Mouse (Mus musculus): ENCODE measurements at regions not wholly inside any gene's neighbourhood (a gene's known extent, or its start where the extent isn't known, plus 50 kb on each side); places are given as distances from the start of the nearest gene placed in this dataset.
A peak's percentile ranks its signal among the peaks of the same experiment; 100 is the strongest.

DNA sequence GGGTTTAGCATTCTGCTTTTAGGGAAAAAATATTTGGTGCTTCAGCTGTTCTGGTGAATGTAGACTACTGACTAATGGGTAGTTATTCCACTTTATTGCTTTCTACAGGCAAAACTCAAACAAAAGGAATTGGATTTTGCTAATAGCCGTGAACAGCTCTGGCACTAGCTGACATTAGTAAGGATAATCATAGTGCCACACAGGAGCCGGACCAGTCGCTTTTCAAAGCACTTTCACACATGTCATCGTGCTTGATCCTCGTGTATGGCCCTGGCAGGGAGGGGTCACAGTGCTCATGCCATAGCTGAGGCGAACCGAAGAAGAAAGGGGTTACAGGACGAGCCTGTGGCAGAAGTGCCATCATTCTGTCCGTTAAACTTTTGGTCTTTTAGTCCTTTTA lies 153.2 kb upstream of the Atp5g3 start:
- Histone ChIP-seq H3K27me3 (replicated peaks; ENCODE audit: control insufficient read depth, insufficient read depth, low read length) (peaks cover 8% of the 10 kb centered on the region), H3K4me3 (ENCODE audit: low read length) (peak overlapping the region; percentile 33; the same call in 1 of the 2 replicates), H3K9me3 (ENCODE audit: control insufficient read depth, low read length) (no peaks in the 10 kb centered on the region), H3K27ac (ENCODE audit: low read depth, low read length) (peak overlapping the region; percentile 68), H3K4me2 (ENCODE audit: low read length) (peak overlapping the region; percentile 61), H3K9ac (ENCODE audit: low read depth, low read length) (no peak overlapping the region), H3K4me1 (ENCODE audit: control insufficient read depth, insufficient read depth, low read depth, low read length) (peaks cover 12% of the 10 kb centered on the region), H3K36me3 (ENCODE audit: control insufficient read depth, insufficient read depth, low read length) (no peaks in the 10 kb centered on the region)
- no peak for ATAC-seq
- 29% methylated on average over 9 of the region's 9 CpGs for WGBS

DNA sequence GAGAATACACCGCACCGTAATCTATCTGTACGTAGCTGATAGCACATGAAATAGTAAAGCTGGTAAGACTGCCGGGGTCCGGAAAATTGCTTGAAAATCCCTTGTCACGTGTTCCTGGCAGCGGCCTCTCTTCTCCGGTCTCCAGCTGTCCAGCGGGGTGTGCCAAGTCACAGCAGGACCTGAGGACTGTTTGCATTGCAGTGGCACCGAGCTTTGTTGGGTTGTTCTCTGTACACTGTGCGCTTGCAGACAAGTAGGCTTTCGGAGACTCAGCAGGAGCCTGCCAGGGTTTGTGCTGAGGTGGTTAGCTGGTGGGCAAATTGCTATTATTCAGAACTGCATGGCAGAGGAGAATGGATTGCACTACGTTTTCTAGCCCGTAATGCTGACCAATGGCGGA lies 152.7 kb upstream of the Atp5g3 start:
- Histone ChIP-seq H3K9ac (ENCODE audit: low read depth, low read length) (peak overlapping the region; percentile 52), H3K27me3 (replicated peaks; ENCODE audit: control insufficient read depth, insufficient read depth, low read length) (peaks cover 8% of the 10 kb centered on the region), H3K4me1 (ENCODE audit: control insufficient read depth, insufficient read depth, low read depth, low read length) (peaks cover 12% of the 10 kb centered on the region), H3K27ac (ENCODE audit: low read depth, low read length) (peak overlapping the region; percentile 68), H3K9me3 (ENCODE audit: control insufficient read depth, low read length) (no peaks in the 10 kb centered on the region), H3K4me2 (ENCODE audit: low read length) (peak overlapping the region; percentile 61), H3K36me3 (ENCODE audit: control insufficient read depth, insufficient read depth, low read length) (no peaks in the 10 kb centered on the region), H3K4me3 (ENCODE audit: low read length) (peak overlapping the region; percentile 33)
- WGBS = 19% methylated on average over 15 of the region's 15 CpGs
- ATAC-seq = peak; percentile 88

DNA sequence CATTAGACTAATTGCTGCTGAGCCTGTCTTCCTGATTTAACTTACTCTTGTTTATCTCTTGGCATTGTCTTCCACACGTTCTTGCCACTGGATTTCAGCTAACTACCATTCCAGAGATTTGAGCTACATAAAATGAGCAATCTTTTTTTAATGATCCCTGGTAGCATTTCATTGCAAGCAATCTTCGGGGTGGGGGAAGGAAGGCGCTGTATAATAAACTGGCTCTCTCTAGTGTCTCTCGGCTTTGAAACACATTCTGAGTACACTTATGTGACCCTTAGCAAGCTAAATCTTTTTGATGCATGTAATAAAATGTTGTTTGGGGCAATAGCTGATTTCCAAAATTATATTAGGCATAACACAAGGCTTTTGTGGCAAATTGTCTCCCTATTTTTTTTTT lies 152.2 kb upstream of the Atp5g3 start:
- WGBS = 38% methylated on average over 4 of the region's 4 CpGs
- Histone ChIP-seq H3K27ac (ENCODE audit: low read depth, low read length) (peak overlapping the region; percentile 68), H3K9me3 (ENCODE audit: control insufficient read depth, low read length) (no peaks in the 10 kb centered on the region), H3K9ac (ENCODE audit: low read depth, low read length) (peak overlapping the region; percentile 52), H3K36me3 (ENCODE audit: control insufficient read depth, insufficient read depth, low read length) (no peaks in the 10 kb centered on the region), H3K27me3 (replicated peaks; ENCODE audit: control insufficient read depth, insufficient read depth, low read length) (peaks cover 8% of the 10 kb centered on the region), H3K4me2 (ENCODE audit: low read length) (peak overlapping the region; percentile 61), H3K4me1 (ENCODE audit: control insufficient read depth, insufficient read depth, low read depth, low read length) (peaks cover 12% of the 10 kb centered on the region), H3K4me3 (ENCODE audit: low read length) (peak overlapping the region; percentile 33; the same call in 1 of the 2 replicates)
- no peak for ATAC-seq

DNA sequence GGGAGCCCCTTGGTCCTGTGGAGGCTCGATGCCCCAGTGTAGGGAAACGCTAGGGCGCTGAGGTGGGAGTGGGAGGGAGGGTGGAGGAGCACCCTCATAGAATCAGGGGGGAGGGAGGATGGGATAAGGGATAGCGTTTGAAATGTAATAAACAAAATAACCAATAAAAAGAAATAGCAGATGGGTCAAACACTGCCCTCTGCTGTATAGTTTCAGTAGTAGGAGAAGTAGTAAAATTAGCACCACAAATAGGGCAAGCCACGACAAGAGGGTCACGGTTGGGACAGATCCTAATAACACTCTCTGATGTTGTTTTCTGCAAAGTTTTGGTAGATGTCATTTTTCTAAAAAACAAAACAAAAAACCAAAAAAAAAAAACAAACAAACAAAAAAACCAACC lies 131.3 kb upstream of the Atp5g3 start:
- no peaks in the 10 kb centered on the region for H3K4me1 ChIP-seq (ENCODE audit: control insufficient read depth, insufficient read depth, low read depth, low read length)
- H3K27me3 ChIP-seq (replicated peaks; ENCODE audit: control insufficient read depth, insufficient read depth, low read length) = no peaks in the 10 kb centered on the region
- no peak overlapping the region for H3K4me2 ChIP-seq (ENCODE audit: low read length)
- no peak overlapping the region for H3K27ac ChIP-seq (ENCODE audit: low read depth, low read length)
- H3K9me3 ChIP-seq (ENCODE audit: control insufficient read depth, low read length) = no peaks in the 10 kb centered on the region
- ATAC-seq = no peak
- no peaks in the 10 kb centered on the region for H3K36me3 ChIP-seq (ENCODE audit: control insufficient read depth, insufficient read depth, low read length)
- WGBS = 81% methylated on average over 6 of the region's 6 CpGs
- H3K4me3 ChIP-seq (ENCODE audit: low read length) = no peak overlapping the region
- no peak overlapping the region for H3K9ac ChIP-seq (ENCODE audit: low read depth, low read length)

DNA sequence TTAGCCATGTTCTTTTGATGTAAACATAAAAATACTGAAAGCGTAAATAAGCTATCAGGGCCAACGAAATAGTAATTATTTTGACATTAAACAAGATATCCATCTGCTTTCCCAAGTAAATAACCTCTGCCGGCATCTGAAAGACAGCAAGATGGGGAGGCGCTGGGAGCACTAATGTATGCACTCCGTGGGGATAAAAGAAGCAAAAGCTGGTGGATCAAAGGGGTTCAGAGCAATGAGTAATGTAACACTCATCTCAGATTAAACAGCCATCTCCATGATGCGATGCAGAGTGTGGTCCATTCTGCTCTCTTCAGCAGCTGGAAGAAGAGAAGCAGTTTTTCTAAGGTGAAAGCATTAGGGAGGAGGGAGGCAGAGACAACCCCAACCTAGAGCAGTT lies 128.5 kb upstream of the Atp5g3 start:
- Histone ChIP-seq H3K36me3 (ENCODE audit: control insufficient read depth, insufficient read depth, low read length) (no peaks in the 10 kb centered on the region), H3K9me3 (ENCODE audit: control insufficient read depth, low read length) (no peaks in the 10 kb centered on the region), H3K4me3 (ENCODE audit: low read length) (no peak overlapping the region), H3K9ac (ENCODE audit: low read depth, low read length) (no peak overlapping the region), H3K27ac (ENCODE audit: low read depth, low read length) (no peak overlapping the region), H3K4me2 (ENCODE audit: low read length) (no peak overlapping the region), H3K27me3 (replicated peaks; ENCODE audit: control insufficient read depth, insufficient read depth, low read length) (no peaks in the 10 kb centered on the region), H3K4me1 (ENCODE audit: control insufficient read depth, insufficient read depth, low read depth, low read length) (no peaks in the 10 kb centered on the region)
- 48% methylated on average over 6 of the region's 6 CpGs for WGBS
- ATAC-seq = no peak

DNA sequence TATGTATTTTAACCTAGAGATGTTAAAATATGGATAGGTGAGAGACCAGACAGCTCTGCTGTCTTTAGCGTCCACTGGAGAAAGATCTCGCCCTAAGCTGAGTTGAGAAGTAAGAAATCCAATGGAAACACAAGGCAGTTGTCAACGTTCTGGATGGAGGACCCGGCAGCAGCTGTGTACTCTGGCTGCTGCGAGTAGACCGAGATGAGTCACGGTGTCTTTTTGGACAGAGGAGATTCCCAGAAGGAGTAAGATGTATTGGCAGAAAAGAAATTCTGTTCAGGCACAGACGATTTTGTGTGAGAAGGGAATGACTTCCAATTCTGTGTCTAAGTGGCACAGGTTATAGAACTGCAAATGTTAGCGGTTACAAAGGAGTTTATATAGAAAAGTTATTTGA lies 124.9 kb upstream of the Atp5g3 start:
- Histone ChIP-seq H3K9ac (ENCODE audit: low read depth, low read length) (no peak overlapping the region), H3K27ac (ENCODE audit: low read depth, low read length) (no peak overlapping the region), H3K27me3 (replicated peaks; ENCODE audit: control insufficient read depth, insufficient read depth, low read length) (no peaks in the 10 kb centered on the region), H3K4me1 (ENCODE audit: control insufficient read depth, insufficient read depth, low read depth, low read length) (no peaks in the 10 kb centered on the region), H3K9me3 (ENCODE audit: control insufficient read depth, low read length) (no peaks in the 10 kb centered on the region), H3K4me3 (ENCODE audit: low read length) (no peak overlapping the region), H3K36me3 (ENCODE audit: control insufficient read depth, insufficient read depth, low read length) (no peaks in the 10 kb centered on the region), H3K4me2 (ENCODE audit: low read length) (no peak overlapping the region)
- 88% methylated on average over 9 of the region's 9 CpGs for WGBS
- ATAC-seq = no peak

DNA sequence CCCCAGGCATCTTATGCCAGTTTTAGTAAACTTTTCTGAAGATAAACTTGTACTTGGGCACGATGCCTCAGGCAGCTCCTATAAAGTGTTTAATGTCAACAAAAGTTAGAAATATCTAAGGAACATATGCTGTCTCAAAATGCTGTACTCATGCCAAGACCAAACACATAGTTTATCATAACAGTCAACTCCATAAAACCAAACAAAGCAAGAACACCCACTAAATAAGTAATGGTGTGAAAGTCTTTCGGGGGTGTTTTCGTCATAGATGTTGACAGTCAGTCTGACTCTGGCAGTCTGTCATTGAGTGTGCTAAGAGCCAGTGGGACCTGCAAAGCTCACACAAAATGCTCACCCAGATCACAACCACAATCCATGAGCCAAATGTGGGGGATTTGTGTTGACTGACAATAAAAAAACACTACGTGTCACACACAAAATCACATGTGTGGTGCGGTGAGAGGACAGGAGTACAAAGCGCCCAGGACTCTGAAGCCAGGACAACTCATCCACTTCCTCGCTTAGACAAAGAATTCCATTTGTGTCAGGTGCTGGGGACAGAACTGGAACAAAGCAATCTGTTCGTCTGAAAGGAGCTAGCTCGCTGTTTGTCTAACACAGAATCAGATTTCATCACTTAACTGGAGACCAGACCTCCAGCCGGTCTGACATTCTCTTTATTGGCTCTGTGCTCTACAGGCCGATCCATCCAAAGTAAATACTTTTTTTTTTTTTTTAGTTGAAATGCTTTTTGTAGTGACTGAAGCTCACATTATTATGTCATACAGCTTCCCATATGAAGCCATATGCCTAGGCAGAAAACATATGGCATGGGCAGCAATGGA lies 121.3 kb upstream of the Atp5g3 start:
- WGBS = 79% methylated on average over 11 of the region's 11 CpGs
- H3K27me3 ChIP-seq (replicated peaks; ENCODE audit: control insufficient read depth, insufficient read depth, low read length) = no peaks in the 10 kb centered on the region
- no peak overlapping the region for H3K27ac ChIP-seq (ENCODE audit: low read depth, low read length)
- no peak overlapping the region for H3K9ac ChIP-seq (ENCODE audit: low read depth, low read length)
- H3K4me3 ChIP-seq (ENCODE audit: low read length) = no peak overlapping the region
- no peak overlapping the region for H3K4me2 ChIP-seq (ENCODE audit: low read length)
- no peak for ATAC-seq
- H3K4me1 ChIP-seq (ENCODE audit: control insufficient read depth, insufficient read depth, low read depth, low read length) = peaks cover 7% of the 10 kb centered on the region; the same call in 1 of the 2 replicates
- H3K9me3 ChIP-seq (ENCODE audit: control insufficient read depth, low read length) = no peaks in the 10 kb centered on the region
- no peaks in the 10 kb centered on the region for H3K36me3 ChIP-seq (ENCODE audit: control insufficient read depth, insufficient read depth, low read length)

DNA sequence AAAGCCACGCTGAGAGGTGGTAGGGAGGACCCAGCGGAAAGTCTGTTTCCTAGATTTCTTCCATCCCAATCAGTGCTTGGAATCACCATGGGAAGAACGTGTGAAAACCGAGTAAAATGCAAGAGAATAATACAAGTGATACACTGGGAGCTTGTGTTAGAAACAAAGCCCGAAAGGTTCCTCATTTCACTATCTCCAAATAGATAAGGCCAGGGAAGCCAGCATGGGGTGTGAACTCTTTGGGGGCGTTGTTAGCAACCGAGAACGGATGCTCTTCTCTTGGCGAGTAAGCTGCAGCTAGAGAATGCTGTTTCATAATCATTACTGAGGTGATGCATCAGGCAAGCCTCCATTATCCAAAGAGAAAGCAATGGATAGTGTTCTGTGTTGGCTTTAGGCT lies 118.8 kb upstream of the Atp5g3 start:
- ATAC-seq = no peak
- WGBS = 85% methylated on average over 9 of the region's 9 CpGs
- Histone ChIP-seq H3K9ac (ENCODE audit: low read depth, low read length) (no peak overlapping the region), H3K27me3 (replicated peaks; ENCODE audit: control insufficient read depth, insufficient read depth, low read length) (no peaks in the 10 kb centered on the region), H3K4me2 (ENCODE audit: low read length) (no peak overlapping the region), H3K4me3 (ENCODE audit: low read length) (no peak overlapping the region), H3K4me1 (ENCODE audit: control insufficient read depth, insufficient read depth, low read depth, low read length) (peaks cover 8% of the 10 kb centered on the region; the same call in 1 of the 2 replicates), H3K9me3 (ENCODE audit: control insufficient read depth, low read length) (no peaks in the 10 kb centered on the region), H3K36me3 (ENCODE audit: control insufficient read depth, insufficient read depth, low read length) (no peaks in the 10 kb centered on the region), H3K27ac (ENCODE audit: low read depth, low read length) (no peak overlapping the region)

DNA sequence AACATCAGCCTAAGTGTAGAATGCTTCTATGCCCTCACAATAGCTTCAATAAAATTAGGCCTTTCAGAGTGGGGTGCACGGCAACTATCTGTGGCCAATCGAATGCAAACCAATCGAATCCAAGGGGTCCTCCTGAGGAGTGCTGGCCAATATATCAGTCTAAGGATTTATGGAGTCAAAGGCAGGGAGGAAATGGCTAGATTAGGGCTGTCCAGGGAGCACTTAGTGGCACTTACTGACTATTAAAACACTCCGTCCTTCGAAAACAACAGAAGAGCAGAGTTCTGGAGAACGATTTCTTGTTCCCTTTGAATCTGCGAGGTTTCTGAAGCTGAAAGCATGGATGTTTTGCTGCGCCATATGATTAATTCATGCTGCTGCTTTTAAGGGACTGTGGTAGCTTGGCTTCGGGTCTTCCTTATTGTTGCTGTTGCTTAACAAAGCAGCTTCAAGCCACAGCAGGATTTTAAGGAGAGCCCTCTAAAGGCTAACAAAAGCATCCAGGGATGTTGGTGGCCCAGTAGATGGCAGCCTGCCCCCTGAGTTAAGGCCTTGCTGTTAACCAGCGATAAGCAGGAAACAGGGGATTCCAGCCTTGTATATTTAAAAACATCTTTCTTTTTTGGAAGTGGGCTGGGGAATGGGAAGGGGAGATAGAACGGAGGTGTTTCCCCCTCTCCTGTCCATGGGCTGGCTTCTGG lies 116.4 kb upstream of the Atp5g3 start:
- Histone ChIP-seq H3K9me3 (ENCODE audit: control insufficient read depth, low read length) (no peaks in the 10 kb centered on the region), H3K27me3 (replicated peaks; ENCODE audit: control insufficient read depth, insufficient read depth, low read length) (no peaks in the 10 kb centered on the region), H3K9ac (ENCODE audit: low read depth, low read length) (peak overlapping the region; percentile 35; the same call in 1 of the 2 replicates), H3K4me2 (ENCODE audit: low read length) (no peak overlapping the region), H3K36me3 (ENCODE audit: control insufficient read depth, insufficient read depth, low read length) (no peaks in the 10 kb centered on the region), H3K4me1 (ENCODE audit: control insufficient read depth, insufficient read depth, low read depth, low read length) (peaks cover 8% of the 10 kb centered on the region; the same call in 1 of the 2 replicates), H3K27ac (ENCODE audit: low read depth, low read length) (no peak overlapping the region), H3K4me3 (ENCODE audit: low read length) (no peak overlapping the region)
- peak; percentile 70; the same call in 1 of the 2 replicates for ATAC-seq
- 46% methylated on average over 11 of the region's 11 CpGs for WGBS
